Mouse (Mus musculus) frontal cortex, adult (tissue): Measurements from ENCODE around the gene Fhod1.
"Not testable (repeated sequence)": the region's sequence is repeated elsewhere in the genome, so short reads cannot be mapped to it uniquely, and the experiment has no call there.

ENCODE experiments used
- ATAC-seq: cut with Nextera tagmentation; 2 replicates; pipeline ENCODE4 v1.9.2; 2017; ENCODE audit warnings: mild to moderate bottlenecking, moderate library complexity, mixed read lengths; ENCODE audit not compliant: low TSS enrichment

Fhod1 gene

GRCm38 (mm10) chr8:105295895-105296573 is 51.7 kb downstream of the Fhod1 start, which contains the start of gene Exoc3l:
Gene Exoc3l, minus strand, starts transcription at chr8:105296101.
- no peak for ATAC-seq

GRCm38 (mm10) chr8:105295256-105295655 is 52.5 kb downstream of the Fhod1 start:
- no peak for ATAC-seq

GRCm38 (mm10) chr8:105294776-105295175 is 53.0 kb downstream of the Fhod1 start:
- ATAC-seq = no peak

- no peak for ATAC-seq
Observed at GRCm38 (mm10) chr8:105293405-105293804, 54.3 kb downstream of the Fhod1 start.

- ATAC-seq = no peak
Observed at GRCm38 (mm10) chr8:105292471-105292870, 55.3 kb downstream of the Fhod1 start.

- ATAC-seq = not testable (repeated sequence)
Observed at GRCm38 (mm10) chr8:105291802-105292201, 56.0 kb downstream of the Fhod1 start.

- ATAC-seq = not testable (repeated sequence)
Observed at GRCm38 (mm10) chr8:105291364-105291763, 56.4 kb downstream of the Fhod1 start.

- no peak for ATAC-seq
Observed at GRCm38 (mm10) chr8:105290554-105291314, 57.0 kb downstream of the Fhod1 start.

- peak; percentile 16 for ATAC-seq
Observed at GRCm38 (mm10) chr8:105289805-105290460, 57.8 kb downstream of the Fhod1 start, which contains the start of gene 4931428F04Rik. Gene 4931428F04Rik, minus strand, starts transcription at chr8:105289864.

- ATAC-seq = peak; percentile 83
Observed at GRCm38 (mm10) chr8:105288958-105289732, 58.6 kb downstream of the Fhod1 start.

- ATAC-seq = no peak
Observed at GRCm38 (mm10) chr8:105288231-105288630, 59.5 kb downstream of the Fhod1 start.

- ATAC-seq = no peak
Observed at GRCm38 (mm10) chr8:105286907-105287306, 60.8 kb downstream of the Fhod1 start.

GRCm38 (mm10) chr8:105285514-105285913 is 62.2 kb downstream of the Fhod1 start:
- ATAC-seq = no peak

- peak; percentile 25; the same call in 1 of the 2 replicates for ATAC-seq
Observed at GRCm38 (mm10) chr8:105283074-105283473, 64.7 kb downstream of the Fhod1 start.

GRCm38 (mm10) chr8:105282239-105282638 is 65.5 kb downstream of the Fhod1 start:
- no peak for ATAC-seq

- ATAC-seq = no peak
Observed at GRCm38 (mm10) chr8:105281821-105282220, 65.9 kb downstream of the Fhod1 start.

GRCm38 (mm10) chr8:105280567-105280966 is 67.2 kb downstream of the Fhod1 start:
- no peak for ATAC-seq
